Mouse (Mus musculus): ENCODE results near the gene Ago1.

- no peak for TF ChIP-seq POLR2A (IDR thresholded peaks at IDR 0.05; ENCODE audit: borderline replicate concordance, insufficient read depth, low read length)
- no peak for TF ChIP-seq CTCF (IDR thresholded peaks at IDR 0.05; ENCODE audit: borderline replicate concordance, insufficient read depth, low read depth, low read length)
Measured at GRCm38 (mm10) chr4:126464892-126465235, 3.5 kb downstream of the Ago1 start.
